In genomic region chr12:104015280-104015679, GRCm38 (mm10) we compare ENCODE assay signal across 29 mouse cellular contexts. TPM values are rescaled to one million over a fixed set of nuclear protein-coding genes. Genes with fewer than 3 reads are reported as not detected.
DNase-seq lines count a peak whose midpoint lies in the region; ATAC-seq and TF ChIP-seq lines count a peak whose summit lies in the region.
"Had no signal": no experiment of that assay in that cellular context is flagged by ENCODE, and none has a peak within 500 bp of the region (broad histone marks: within the 10 kb centered on the region; RNA-seq: fewer than 3 reads in every experiment).

No protein-coding gene starts in this region.

- peaks cover 3% of the 10 kb centered on the region for H3K9me3 ChIP-seq in CH12.LX (replicated peaks; ENCODE audit: low read length)
- H3K9me3 ChIP-seq in liver, embryonic 12.5 days (replicated peaks) = 0 out of 2 replicates have a peak, but pooled peaks cover 10% of the 10 kb centered on the region
- H3K9me3 ChIP-seq: embryonic facial prominence, embryonic 13.5 days; embryonic facial prominence, embryonic 15.5 days had no signal

- WGBS in liver, embryonic 12.5 days (ENCODE audit: insufficient replicate concordance) = 66% methylated on average over 3 of the region's 3 CpGs

- peaks cover 13 to 31% of the 10 kb centered on the region in 2 experiments for H3K4me1 ChIP-seq in CH12.LX (ENCODE audit: control insufficient read depth in 1 of 2, insufficient read depth in 2 of 2)
- H3K4me1 ChIP-seq in liver, embryonic 12.5 days = no peaks in the 10 kb centered on the region
- H3K4me1 ChIP-seq: embryonic facial prominence, embryonic 13.5 days; embryonic facial prominence, embryonic 15.5 days; forebrain, embryonic 10.5 days; forebrain, embryonic 12.5 days had no signal

- dilution Hi-C loops in CH12.LX (cut with MboI; ENCODE audit: extremely low pct_ligation_motif_present, extremely low pct_unique_long_range_greater_than_20kb, low sequenced_read_pairs) = no loop called here

- DNase-seq in CD4-positive, CD25-positive, alpha-beta regulatory T cell, adult 2 months (ENCODE audit: low read depth, low spot score) = peak; percentile 16
- peak; percentile 66 for DNase-seq in CH12.LX (ENCODE audit: extremely low read depth)
- DNase-seq in cerebellum, adult 18-20 months = no peak
- DNase-seq in right cerebral cortex, adult 2 months (ENCODE audit: low spot score in 2 of 2) = no peak
- DNase-seq: adrenal gland, adult 8-10 months; adrenal gland, postnatal 14 days; adrenal gland, postnatal 36 days; B cell, adult 2 months; cerebellum, adult 11-12 months; cerebellum, adult 8-10 months; cerebellum, adult 9-11 months; cerebellum, postnatal 14 days; cerebellum, postnatal 36 days; embryo, embryonic 11 days had no signal

- peak; percentile 91 for ATAC-seq in inflammation-experienced regulatory T-cells, adult 6 months
- ATAC-seq in liver, embryonic 12.5 days = no peak
- ATAC-seq: forebrain, embryonic 14.5 days; forebrain, embryonic 16.5 days had no signal

- no peak for TF ChIP-seq CTCF in CH12.LX (conservative IDR thresholded peaks at IDR 0.05 in 1 of 2, IDR thresholded peaks at IDR 0.05 in 1 of 2; ENCODE audit: low read depth in 2 of 2, low read length in 2 of 2)

- no peak for TF ChIP-seq RAD21 in CH12.LX (IDR thresholded peaks at IDR 0.05; ENCODE audit: low read depth, low read length)

- no peaks in the 10 kb centered on the region for H3K36me3 ChIP-seq in CH12.LX (replicated peaks in 1 of 2; ENCODE audit: control insufficient read depth in 1 of 2, insufficient read depth in 1 of 2, low read length in 1 of 2)
- no peaks in the 10 kb centered on the region for H3K36me3 ChIP-seq in liver, embryonic 12.5 days
- H3K36me3 ChIP-seq: embryonic facial prominence, embryonic 13.5 days; embryonic facial prominence, embryonic 15.5 days; forebrain, embryonic 10.5 days; forebrain, embryonic 12.5 days had no signal

- no peak for TF ChIP-seq POLR2A in CH12.LX (IDR thresholded peaks at IDR 0.05; ENCODE audit: low read depth, low read length)

- H3K27ac ChIP-seq in CH12.LX (ENCODE audit: insufficient read depth, low read depth) = no peak overlapping the region
- no peak overlapping the region for H3K27ac ChIP-seq in liver, embryonic 12.5 days
- H3K27ac ChIP-seq: embryonic facial prominence, embryonic 13.5 days; embryonic facial prominence, embryonic 15.5 days; forebrain, embryonic 10.5 days; forebrain, embryonic 12.5 days had no signal

- H3K4me3 ChIP-seq in CH12.LX (replicated peaks in 1 of 3; ENCODE audit: low read depth in 2 of 3, low read length in 2 of 3, poor library complexity in 1 of 3) = no peak overlapping the region
- no peak overlapping the region for H3K4me3 ChIP-seq in liver, embryonic 12.5 days
- H3K4me3 ChIP-seq: embryonic facial prominence, embryonic 13.5 days; embryonic facial prominence, embryonic 15.5 days; erythroblast, embryonic 14.5 days; forebrain, embryonic 10.5 days; forebrain, embryonic 12.5 days had no signal

- H3K4me2 ChIP-seq in CH12.LX (ENCODE audit: insufficient read depth, low read depth, poor library complexity, severe bottlenecking) = 0 out of 2 replicates have a peak overlapping the region, but pooled peaks have one; percentile 3
- no peak overlapping the region for H3K4me2 ChIP-seq in liver, embryonic 12.5 days
- H3K4me2 ChIP-seq: embryonic facial prominence, embryonic 13.5 days; embryonic facial prominence, embryonic 15.5 days; forebrain, embryonic 12.5 days had no signal

- H3K79me2 ChIP-seq in CH12.LX (replicated peaks; ENCODE audit: control insufficient read depth, extremely low read depth, insufficient read depth, poor library complexity, severe bottlenecking) = no peaks in the 10 kb centered on the region

- no peak for TF ChIP-seq EP300 in CH12.LX (IDR thresholded peaks at IDR 0.05; ENCODE audit: low read length)

- no peak overlapping the region for H3K9ac ChIP-seq in CH12.LX (ENCODE audit: insufficient read depth, low read depth)
- no peak overlapping the region for H3K9ac ChIP-seq in liver, embryonic 12.5 days
- H3K9ac ChIP-seq: embryonic facial prominence, embryonic 13.5 days; embryonic facial prominence, embryonic 15.5 days; forebrain, embryonic 12.5 days had no signal

- no peaks in the 10 kb centered on the region for H3K27me3 ChIP-seq in CH12.LX (replicated peaks)
- H3K27me3 ChIP-seq in liver, embryonic 12.5 days (replicated peaks) = no peaks in the 10 kb centered on the region
- H3K27me3 ChIP-seq: embryonic facial prominence, embryonic 13.5 days; embryonic facial prominence, embryonic 15.5 days; forebrain, embryonic 12.5 days had no signal

- in situ Hi-C loops in CH12.LX (cut with MboI; ENCODE audit: low pct_ligation_motif_present, low pct_unique_long_range_greater_than_20kb, low sequenced_read_pairs) = no loop called here

TF ChIP-seq in CH12.LX, 34 proteins besides CTCF, POLR2A, EP300 and RAD21:
- TF ChIP-seq ETS1 (conservative IDR thresholded peaks at IDR 0.05; ENCODE audit: low read depth, low read length) = peak; percentile 22
- no peak for TF ChIP-seq POLR2AphosphoS2 (IDR thresholded peaks at IDR 0.05; ENCODE audit: low read depth, low read length)

RNA-seq across cellular contexts. Expression of gene Serpina9, which starts 1.7 kb away (rescaled TPM):
- 0.08 and 0.13 TPM in 2 replicates for total RNA-seq in CH12.LX (2012; rRNA removed)
- 0.36 and 0.42 TPM in 2 replicates for total RNA-seq in CH12.LX (2014; rRNA removed)
- polyA plus RNA-seq in CH12.LX (2012; ENCODE audit: insufficient read length, low read depth) = 0.23 TPM in 1 of 2 replicates, not detected in the other
- 10 to 100 TPM in 2 of 3 experiments, 1 to 10 TPM in 1; 5.2 to 13.1 (median 10.3) TPM for polyA plus RNA-seq in inflammation-experienced regulatory T-cells, adult 6 months (2017; shearing (Covaris generic))
- not detected in 2 replicates for polyA plus RNA-seq in liver, embryonic 12.5 days (2016; fragmentation: Nextera tagmentation; extraction: Ambion mirVana)
- total RNA-seq: adrenal gland, adult 18-20 months; adrenal gland, adult 8-10 months; adrenal gland, postnatal 36 days; common myeloid progenitor, adult 5-6 weeks; MEL had no signal
- polyA plus RNA-seq: embryonic facial prominence, embryonic 11.5 days; erythroblast, embryonic 14.5 days; forebrain, embryonic 10.5 days; forebrain, embryonic 12.5 days; forebrain, embryonic 14.5 days; forebrain, embryonic 16.5 days had no signal

RNA-seq across cellular contexts. Expression of gene Serpina11, which starts 25.5 kb away (rescaled TPM):
- 0.34 TPM in 2 replicates for total RNA-seq in CH12.LX (2012; rRNA removed)
- 0.43 and 0.50 TPM in 2 replicates for total RNA-seq in CH12.LX (2014; rRNA removed)
- 0.27 and 0.45 TPM in 2 replicates for polyA plus RNA-seq in CH12.LX (2012; ENCODE audit: insufficient read length, low read depth)
- not detected for polyA plus RNA-seq in inflammation-experienced regulatory T-cells, adult 6 months (2017; shearing (Covaris generic))
- 2.9 and 3.2 TPM in 2 replicates for polyA plus RNA-seq in liver, embryonic 12.5 days (2016; fragmentation: Nextera tagmentation; extraction: Ambion mirVana)
- total RNA-seq: adrenal gland, adult 18-20 months; adrenal gland, adult 8-10 months; adrenal gland, postnatal 36 days; common myeloid progenitor, adult 5-6 weeks; ES-E14 had no signal
- polyA plus RNA-seq: embryonic facial prominence, embryonic 11.5 days; embryonic facial prominence, embryonic 13.5 days; embryonic facial prominence, embryonic 15.5 days; erythroblast, embryonic 14.5 days; forebrain, embryonic 10.5 days; forebrain, embryonic 12.5 days; forebrain, embryonic 14.5 days; forebrain, embryonic 16.5 days; frontal cortex, adult 2 months had no signal

RNA-seq across cellular contexts. Expression of gene Serpina12, which starts 29.0 kb away (rescaled TPM):
- total RNA-seq in CH12.LX (2012; rRNA removed) (not detected in 2 replicates), CH12.LX (2014; rRNA removed) (not detected in 2 replicates)
- 0.08 and 0.09 TPM in 2 replicates for polyA plus RNA-seq in CH12.LX (2012; ENCODE audit: insufficient read length, low read depth)
- under 1 TPM in 2 of 3 experiments, not detected in 1; 0.09 to 0.25 TPM for polyA plus RNA-seq in inflammation-experienced regulatory T-cells, adult 6 months (2017; shearing (Covaris generic))
- not detected in 2 replicates for polyA plus RNA-seq in liver, embryonic 12.5 days (2016; fragmentation: Nextera tagmentation; extraction: Ambion mirVana)
- polyA plus RNA-seq: embryonic facial prominence, embryonic 11.5 days; embryonic facial prominence, embryonic 13.5 days; erythroblast, embryonic 14.5 days; forebrain, embryonic 10.5 days; forebrain, embryonic 12.5 days; forebrain, embryonic 14.5 days; forebrain, embryonic 16.5 days; frontal cortex, adult 2 months had no signal

RNA-seq across cellular contexts. Expression of gene Serpina1e, which starts 56.5 kb away (rescaled TPM):
- total RNA-seq in CH12.LX (2012; rRNA removed) (not detected in 2 replicates), CH12.LX (2014; rRNA removed) (not detected in 2 replicates)
- not detected in 2 replicates for polyA plus RNA-seq in CH12.LX (2012; ENCODE audit: insufficient read length, low read depth)
- not detected for polyA plus RNA-seq in inflammation-experienced regulatory T-cells, adult 6 months (2017; shearing (Covaris generic))
- 39.1 and 44.7 TPM in 2 replicates for polyA plus RNA-seq in liver, embryonic 12.5 days (2016; fragmentation: Nextera tagmentation; extraction: Ambion mirVana)
- total RNA-seq: common myeloid progenitor, adult 5-6 weeks; ES-E14; MEL had no signal
- polyA plus RNA-seq: embryonic facial prominence, embryonic 11.5 days; embryonic facial prominence, embryonic 13.5 days; erythroblast, embryonic 14.5 days; forebrain, embryonic 10.5 days; forebrain, embryonic 12.5 days; forebrain, embryonic 14.5 days; forebrain, embryonic 16.5 days; frontal cortex, adult 2 months had no signal

Comparison
In these comparisons a context has a peak if more than half of its experiments do, and no peak if none do; other contexts are left out.
1. DNase-seq: peak in CD4-positive, CD25-positive, alpha-beta regulatory T cell, adult 2 months (single experiment) and CH12.LX (single experiment); none in cerebellum, adult 18-20 months (0 of 2) and right cerebral cortex, adult 2 months (0 of 2).